Mouse (Mus musculus) CH12.LX (cell line): ENCODE measurements around the gene Rhbdl1.

ENCODE experiments used
- CTCF ChIP-seq, 2 experiments: IDR thresholded peaks in 1 of 2; conservative IDR thresholded peaks in 1 of 2; 2 replicates each; pipeline ENCODE4 v1.5.1; 2011 to 2012; ENCODE audit warnings: low read depth in 2 of 2, low read length in 2 of 2, improper control_type of control experiment in 1 of 2, inconsistent platforms in 1 of 2, mild to moderate bottlenecking in 1 of 2, moderate library complexity in 1 of 2
- GABPA ChIP-seq: IDR thresholded peaks from 2 replicates; pipeline ENCODE4 v1.6.1; 2012; ENCODE audit warnings: low read depth, low read length, improper control_type of control experiment, inconsistent platforms; ENCODE audit not compliant: insufficient replicate concordance
- IRF4 ChIP-seq: IDR thresholded peaks from 2 replicates; pipeline ENCODE4 v1.6.1; 2014; ENCODE audit warnings: low read depth, mild to moderate bottlenecking, inconsistent platforms, low read length, improper control_type of control experiment

GRCm38 (mm10) chr17:25785281-25785745 is 51.8 kb downstream of the Rhbdl1 start, which contains the start of gene Haghl:
- TF ChIP-seq IRF4 (no peak), GABPA (no peak), CTCF (conservative IDR thresholded peaks at IDR 0.05 in 1 of 2, IDR thresholded peaks at IDR 0.05 in 1 of 2; ENCODE audit: low read depth in 2 of 2, low read length in 2 of 2) (no peak)
